Mouse (Mus musculus) gastrocnemius, adult 2 months (tissue): ENCODE results near the gene 9230102O04Rik. TPM values are rescaled to one million over a fixed set of nuclear protein-coding genes. Genes with fewer than 3 reads are reported as not detected.

Source experiments
- DNase-seq: peaks from one replicate; pipeline ENCODE4 v3.0.0; 2022
- H3K27ac ChIP-seq: fragments of 200-600 bp; 2 replicates; pipeline ENCODE4 v1.8.1; 2022; ENCODE audit warnings: mild to moderate bottlenecking
- H3K4me3 ChIP-seq: fragments of 200-600 bp; 2 replicates; pipeline ENCODE4 v1.8.1; 2022; ENCODE audit warnings: mild to moderate bottlenecking, moderate library complexity
- CTCF ChIP-seq: fragments of 200-600 bp; IDR thresholded peaks from 2 replicates; pipeline ENCODE4 v1.8.1; 2022; ENCODE audit warnings: antibody characterized with exemption, mild to moderate bottlenecking, moderate library complexity
- intact Hi-C: fragments of 180-260 bp; cut with DNase I; formaldehyde crosslinking; loops from one replicate; pipeline ENCODE4 v1.15.1; 2025
- total RNA-seq, 2 experiments: library from RNA; stranded (reverse); gene quantifications; 2 replicates each; pipeline ENCODE4 v1.2.3; 2021

9230102O04Rik gene
- total RNA-seq, 2 experiments from 2014 or later = not detected

GRCm38 (mm10) chr2:9833712-9834111 lies 55.6 kb downstream of the 9230102O04Rik start:
- intact Hi-C loops = no loop called here
- DNase-seq = no peak
- Histone ChIP-seq H3K4me3 (no peak overlapping the region), H3K27ac (no peak overlapping the region)
- no peak for TF ChIP-seq CTCF

Other genes with a start within 250 kb of the 9230102O04Rik start
- not detected for gene 4930412O13Rik, start 8.3 kb downstream of the 9230102O04Rik start, total RNA-seq
- under 1 TPM; 0.08 to 0.82 TPM for gene Gata3, start 494 bp upstream of the 9230102O04Rik start, total RNA-seq
- gene Taf3, start 159.1 kb upstream of the 9230102O04Rik start, total RNA-seq = 10 to 100 TPM; 10.0 to 12.2 TPM
- 100 to 1,000 TPM; 773 to 991 TPM for gene Atp5c1, start 191.0 kb upstream of the 9230102O04Rik start, total RNA-seq
- gene Kin, start 191.1 kb upstream of the 9230102O04Rik start, total RNA-seq = 1 to 10 TPM; 6.0 to 6.3 TPM
- gene Itih2, start 241.9 kb upstream of the 9230102O04Rik start, total RNA-seq = under 1 TPM; 0.33 TPM